Mouse (Mus musculus) small intestine, adult 2 months (tissue): ENCODE measurements around the gene Slc5a3.

Experiments used
- CTCF ChIP-seq: fragments of 200-500 bp; IDR thresholded peaks from 2 replicates; pipeline ENCODE4 v1.5.1; 2012; ENCODE audit warnings: low read depth, mild to moderate bottlenecking, control low read depth, inconsistent platforms, low read length, moderate library complexity, mixed read lengths; ENCODE audit not compliant: insufficient replicate concordance, insufficient read length; ENCODE audit errors: extremely low read depth
- POLR2A ChIP-seq: fragments of 200-500 bp; IDR thresholded peaks from 2 replicates; pipeline ENCODE4 v1.6.1; 2012; ENCODE audit warnings: low read depth, mild to moderate bottlenecking, control low read depth, inconsistent platforms, low read length, moderate library complexity

- TF ChIP-seq CTCF, result no peak
- TF ChIP-seq POLR2A, result no peak
Measured at GRCm38 (mm10) chr16:92057456-92057851, 668 bp upstream of the Slc5a3 start.
